Mouse (Mus musculus) heart, postnatal 0 days (tissue): ENCODE measurements around the gene Rev1.

ENCODE experiments used
- CTCF ChIP-seq: IDR thresholded peaks from 2 replicates; pipeline ENCODE4 v1.5.1; 2016; ENCODE audit warnings: antibody characterized with exemption, control low read depth, low read depth
- EP300 ChIP-seq: IDR thresholded peaks from 2 replicates; pipeline ENCODE4 v1.6.1; 2016; ENCODE audit warnings: antibody characterized with exemption, low read depth

DNA sequence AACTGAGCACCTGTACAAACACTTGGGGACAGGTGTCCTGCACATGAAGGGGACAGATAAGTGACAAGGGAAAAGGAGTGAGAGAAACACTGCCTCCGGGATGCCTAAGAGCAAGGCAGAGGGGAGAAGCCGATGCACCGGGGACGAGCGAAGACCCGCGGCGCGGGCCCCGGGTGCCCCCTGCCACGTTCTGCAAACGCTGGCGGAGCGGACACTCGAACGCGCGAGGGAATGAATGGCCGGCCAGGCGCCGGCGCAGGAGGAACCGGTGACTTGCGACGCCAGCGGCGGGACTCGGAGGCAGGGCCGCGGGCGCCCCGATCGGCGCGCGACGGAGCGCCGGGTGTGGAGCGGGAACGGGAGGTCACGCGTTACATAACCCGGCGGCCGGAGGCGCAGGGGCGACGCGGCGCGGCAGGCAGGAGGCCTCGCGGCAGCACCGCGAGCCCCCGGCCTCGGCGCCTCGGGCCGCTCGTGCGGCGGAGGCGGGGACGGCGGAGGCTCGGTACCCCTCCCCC lies 623 bp downstream of the Rev1 start:
- no peak for TF ChIP-seq EP300
- TF ChIP-seq CTCF, result no peak
